Mouse (Mus musculus): ENCODE results near the gene Camk1. TPM values are rescaled to one million over a fixed set of nuclear protein-coding genes. Genes with fewer than 3 reads are reported as not detected.
"Not testable (repeated sequence)": the region's sequence is repeated elsewhere in the genome, so short reads cannot be mapped to it uniquely, and the experiment has no call there.

Camk1 gene
- total RNA-seq, 4 experiments from 2014 or later, result 82.6 to 107 (median 104) TPM

- DNase-seq (ENCODE audit: low spot score in 2 of 2), result no peak
Observed at GRCm38 (mm10) chr6:113361476-113361875, 17.7 kb upstream of the Camk1 start.

GRCm38 (mm10) chr6:113353696-113354095 lies 9.9 kb upstream of the Camk1 start:
- DNase-seq (ENCODE audit: low spot score in 2 of 2), result no peak

GRCm38 (mm10) chr6:113352820-113353219 lies 9.0 kb upstream of the Camk1 start:
- no peak for DNase-seq (ENCODE audit: low spot score in 2 of 2)

GRCm38 (mm10) chr6:113351653-113352052 lies 7.9 kb upstream of the Camk1 start:
- DNase-seq (ENCODE audit: low spot score in 2 of 2), result no peak

GRCm38 (mm10) chr6:113351161-113351560 lies 7.4 kb upstream of the Camk1 start:
- DNase-seq (ENCODE audit: low spot score in 2 of 2), result no peak

GRCm38 (mm10) chr6:113350538-113350937 lies 6.8 kb upstream of the Camk1 start:
- DNase-seq (ENCODE audit: low spot score in 2 of 2), result no peak

GRCm38 (mm10) chr6:113346897-113347296 lies 3.1 kb upstream of the Camk1 start:
- DNase-seq (ENCODE audit: low spot score in 2 of 2), result no peak

- DNase-seq (ENCODE audit: low spot score in 2 of 2), result peak in 1 of 2 experiments; percentile 41
Observed at GRCm38 (mm10) chr6:113344321-113344720, 537 bp upstream of the Camk1 start.

GRCm38 (mm10) chr6:113342297-113342696 lies 1.5 kb downstream of the Camk1 start:
- peak in 1 of 2 experiments; percentile 42 for DNase-seq (ENCODE audit: low spot score in 2 of 2)

GRCm38 (mm10) chr6:113341574-113341973 lies 2.2 kb downstream of the Camk1 start:
- no peak for DNase-seq (ENCODE audit: low spot score in 2 of 2)

- no peak for DNase-seq (ENCODE audit: low spot score in 2 of 2)
Observed at GRCm38 (mm10) chr6:113336852-113337620, 6.7 kb downstream of the Camk1 start.

GRCm38 (mm10) chr6:113334216-113334615 lies 9.6 kb downstream of the Camk1 start:
- DNase-seq (ENCODE audit: low spot score in 2 of 2), result no peak

- peak in 1 of 2 experiments; percentile 71 for DNase-seq (ENCODE audit: low spot score in 2 of 2)
Observed at GRCm38 (mm10) chr6:113333137-113333950, 10.4 kb downstream of the Camk1 start.

- not testable (repeated sequence) for DNase-seq (ENCODE audit: low spot score in 2 of 2)
Observed at GRCm38 (mm10) chr6:113332734-113333133, 11.1 kb downstream of the Camk1 start.

- no peak for DNase-seq (ENCODE audit: low spot score in 2 of 2)
Observed at GRCm38 (mm10) chr6:113331721-113332120, 12.1 kb downstream of the Camk1 start.

GRCm38 (mm10) chr6:113330547-113330946 lies 13.2 kb downstream of the Camk1 start:
- DNase-seq (ENCODE audit: low spot score in 2 of 2), result no peak

GRCm38 (mm10) chr6:113329396-113329795 lies 14.4 kb downstream of the Camk1 start:
- no peak for DNase-seq (ENCODE audit: low spot score in 2 of 2)

- peak; percentile 91 to 99 for DNase-seq (ENCODE audit: low spot score in 2 of 2)
Observed at GRCm38 (mm10) chr6:113326533-113327315, 17.1 kb downstream of the Camk1 start, which contains the start of gene Ogg1. TSS of gene Ogg1 (plus strand) at chr6:113326972.

- no peak for DNase-seq (ENCODE audit: low spot score in 2 of 2)
Observed at GRCm38 (mm10) chr6:113315972-113316371, 27.8 kb downstream of the Camk1 start.

GRCm38 (mm10) chr6:113308141-113308540 lies 35.6 kb downstream of the Camk1 start:
- DNase-seq (ENCODE audit: low spot score in 2 of 2), result no peak

GRCm38 (mm10) chr6:113307481-113308121 lies 36.2 kb downstream of the Camk1 start:
- DNase-seq (ENCODE audit: low spot score in 2 of 2), result peak in 1 of 2 experiments; percentile 29

Measured in left cerebral cortex, adult 8-10 months (tissue).